Comparison of ENCODE assay signal across 9 mouse cellular contexts in genomic region chr10:40638823-40639819, GRCm38 (mm10). TPM values are rescaled to one million over a fixed set of nuclear protein-coding genes. Genes with fewer than 3 reads are reported as not detected.
DNase-seq lines count a peak whose midpoint lies in the region; ATAC-seq lines count a peak whose summit lies in the region.
"Had no signal": no experiment of that assay in that cellular context is flagged by ENCODE, and none has a peak within 500 bp of the region (broad histone marks: within the 10 kb centered on the region; RNA-seq: fewer than 3 reads in every experiment).

No protein-coding gene starts in this region.

- no peaks in the 10 kb centered on the region; the same call in 1 of the 2 replicates for H3K4me1 ChIP-seq in embryonic facial prominence, embryonic 14.5 days (ENCODE audit: control insufficient read depth, insufficient read depth, low read length)
- 0 out of 2 replicates have a peak, but pooled peaks cover 11% of the 10 kb centered on the region for H3K4me1 ChIP-seq in midbrain, embryonic 15.5 days
- H3K4me1 ChIP-seq: megakaryocyte, embryonic 14.5 days had no signal

- 52% methylated on average over 26 of the region's 26 CpGs for WGBS in embryonic facial prominence, embryonic 14.5 days
- 43% methylated on average over 26 of the region's 26 CpGs for WGBS in midbrain, embryonic 15.5 days

- H3K9me3 ChIP-seq in embryonic facial prominence, embryonic 14.5 days (ENCODE audit: control insufficient read depth, low read length): no peaks in the 10 kb centered on the region
- no peaks in the 10 kb centered on the region for H3K9me3 ChIP-seq in midbrain, embryonic 15.5 days

- no peaks in the 10 kb centered on the region for H3K36me3 ChIP-seq in embryonic facial prominence, embryonic 14.5 days (ENCODE audit: control insufficient read depth, insufficient read depth, low read length)
- H3K36me3 ChIP-seq in midbrain, embryonic 15.5 days (replicated peaks): no peaks in the 10 kb centered on the region

- H3K4me2 ChIP-seq in embryonic facial prominence, embryonic 14.5 days (ENCODE audit: low read depth, low read length): no peak overlapping the region
- H3K4me2 ChIP-seq in midbrain, embryonic 15.5 days: no peak overlapping the region

- H3K27me3 ChIP-seq in embryonic facial prominence, embryonic 14.5 days (replicated peaks; ENCODE audit: control insufficient read depth, insufficient read depth, low read length): no peaks in the 10 kb centered on the region
- H3K27me3 ChIP-seq in midbrain, embryonic 15.5 days (replicated peaks): no peaks in the 10 kb centered on the region; the same call in 1 of the 2 replicates

- DNase-seq in layer of hippocampus, adult 9-11 months: peak; percentile 63
- no peak for DNase-seq in layer of hippocampus, postnatal 10 days (ENCODE audit: low spot score in 2 of 2)
- DNase-seq in adipocyte (ENCODE audit: low spot score): peak; percentile 40
- DNase-seq in embryonic facial prominence, embryonic 14.5 days (ENCODE audit: low spot score): peak; percentile 13
- DNase-seq in urinary bladder, postnatal 14 days (ENCODE audit: low spot score): no peak
- no peak for DNase-seq in adrenal gland, postnatal 10 days

- no peak overlapping the region for H3K4me3 ChIP-seq in embryonic facial prominence, embryonic 14.5 days (ENCODE audit: low read depth, low read length)
- H3K4me3 ChIP-seq in midbrain, embryonic 15.5 days: no peak overlapping the region
- H3K4me3 ChIP-seq: megakaryocyte, embryonic 14.5 days had no signal

- H3K9ac ChIP-seq in embryonic facial prominence, embryonic 14.5 days (ENCODE audit: low read depth, low read length): no peak overlapping the region
- H3K9ac ChIP-seq in midbrain, embryonic 15.5 days: no peak overlapping the region

- no peak for ATAC-seq in embryonic facial prominence, embryonic 14.5 days (ENCODE audit: low read depth)
- peak; percentile 58 for ATAC-seq in midbrain, embryonic 15.5 days (replicated peaks)
- ATAC-seq in activated CD4-positive, CD25-positive, alpha-beta regulatory T cell, adult 4 months: no peak

- H3K27ac ChIP-seq in embryonic facial prominence, embryonic 14.5 days (replicated peaks; ENCODE audit: low read depth, low read length): no peak overlapping the region
- H3K27ac ChIP-seq in midbrain, embryonic 15.5 days: no peak overlapping the region

RNA-seq across cellular contexts. Expression of gene Ddo, which starts 9.3 kb away (rescaled TPM):
- 1 to 10 TPM; 6.4 to 8.4 TPM for total RNA-seq in layer of hippocampus, postnatal 10 days (2021)
- polyA plus RNA-seq in embryonic facial prominence, embryonic 14.5 days (2014; fragmentation: Nextera tagmentation; extraction: Ambion mirVana): 0.59 and 0.90 TPM in 2 replicates
- 0.82 and 0.98 TPM in 2 replicates for polyA plus RNA-seq in midbrain, embryonic 15.5 days (2015; fragmentation: Nextera tagmentation; extraction: Ambion mirVana)
- polyA plus RNA-seq in activated CD4-positive, CD25-positive, alpha-beta regulatory T cell, adult 4 months (2017; shearing (Covaris generic)): not detected
- 10 to 100 TPM; 25.3 to 36.5 TPM for total RNA-seq in adrenal gland, postnatal 10 days (2021)

RNA-seq across cellular contexts. Expression of gene Mettl24, which starts 44.0 kb away (rescaled TPM):
- 1 to 10 TPM; 1.5 to 2.4 TPM for total RNA-seq in layer of hippocampus, postnatal 10 days (2021)
- 1.7 TPM in 2 replicates for polyA plus RNA-seq in embryonic facial prominence, embryonic 14.5 days (2014; fragmentation: Nextera tagmentation; extraction: Ambion mirVana)
- polyA plus RNA-seq in midbrain, embryonic 15.5 days (2015; fragmentation: Nextera tagmentation; extraction: Ambion mirVana): 0.47 and 0.71 TPM in 2 replicates
- not detected for polyA plus RNA-seq in activated CD4-positive, CD25-positive, alpha-beta regulatory T cell, adult 4 months (2017; shearing (Covaris generic))
- total RNA-seq in adrenal gland, postnatal 10 days (2021): 1 to 10 TPM; 5.7 to 7.2 TPM

Comparison
In these comparisons a context has a peak if more than half of its experiments do, and no peak if none do; other contexts are left out.
1. DNase-seq: peak in layer of hippocampus, adult 9-11 months (single experiment), adipocyte (single experiment) and embryonic facial prominence, embryonic 14.5 days (single experiment); none in layer of hippocampus, postnatal 10 days (0 of 2), urinary bladder, postnatal 14 days (single experiment) and adrenal gland, postnatal 10 days (single experiment).